Mouse (Mus musculus) liver (tissue): ENCODE measurements around the gene Vmn1r50.
"Not testable (repeated sequence)": the region's sequence is repeated elsewhere in the genome, so short reads cannot be mapped to it uniquely, and the experiment has no call there.

Source experiments
- DNase-seq: peaks from one replicate; pipeline ENCODE4 v3.0.0-alpha.2; 2020; ENCODE audit warnings: mixed read lengths

Vmn1r50 gene

DNA sequence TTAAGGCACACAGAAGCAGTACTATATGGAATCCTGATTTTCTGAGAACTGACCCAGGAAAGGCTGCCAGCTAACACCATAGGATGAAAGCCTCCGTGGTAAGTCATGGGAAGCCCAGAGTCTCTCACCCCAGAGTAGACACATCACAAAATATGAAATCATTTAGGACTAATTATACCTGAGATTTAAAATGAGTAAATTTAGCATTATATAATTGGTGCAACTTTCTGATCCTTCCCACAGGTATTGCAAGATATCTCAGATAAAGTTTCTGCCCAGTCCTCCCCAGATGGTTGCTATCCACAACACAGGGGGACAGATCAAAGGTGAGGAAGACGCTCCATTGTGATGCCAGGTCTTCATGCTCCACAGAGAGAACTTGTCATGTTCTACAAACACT, at the start of gene Vmn1r50:
Gene Vmn1r50 (plus strand): TSS at position 301 of the 400 bp plus-strand sequence.
- no peak for DNase-seq

- no peak for DNase-seq
These were observed 22.8 kb upstream of the Vmn1r50 start, which contains the start of gene Vmn1r49 for GRCm38 (mm10) chr6:90078406-90078805. Vmn1r49 (minus strand) TSS chr6:90078506.

DNA sequence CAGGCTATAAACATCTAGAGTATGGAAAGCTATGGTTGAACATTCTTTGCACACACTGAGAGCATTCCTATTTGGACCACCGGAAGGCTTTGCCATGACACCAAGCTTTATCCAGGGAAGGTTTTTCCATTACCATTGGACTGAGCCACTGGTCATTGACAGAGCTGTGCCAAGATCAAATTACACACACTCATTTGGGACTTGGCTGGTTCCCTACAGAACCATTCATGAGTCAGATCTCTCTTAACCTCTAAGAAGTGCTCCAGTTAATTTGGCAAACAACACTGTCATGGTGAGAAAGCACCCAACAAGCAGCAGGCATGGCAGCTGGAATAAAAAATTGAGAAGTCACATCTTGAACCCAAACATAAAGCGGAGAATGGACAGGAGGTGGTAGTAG, 664 bp upstream of the Vmn1r50 start:
- DNase-seq = no peak

- not testable (repeated sequence) for DNase-seq
These were observed 21.1 kb downstream of the Vmn1r50 start, which contains the start of gene Vmn1r51 for GRCm38 (mm10) chr6:90122296-90122695. Vmn1r51 (plus strand) TSS chr6:90122596.
